Mouse (Mus musculus) myocyte (in vitro differentiated cells): ENCODE results near the gene Zfp820.

Experiments
- MYOG ChIP-seq, 3 experiments: IDR thresholded peaks; one replicate each; pipeline ENCODE4 v1.6.1; 2011; ENCODE audit warnings: control low read depth in 2 of 3, low read depth in 2 of 3, mild to moderate bottlenecking in 2 of 3; ENCODE audit not compliant: insufficient read length in 2 of 3, control insufficient read depth in 1 of 3, insufficient read depth in 1 of 3
- USF1 ChIP-seq: IDR thresholded peaks from one replicate; pipeline ENCODE4 v1.6.1; 2011; ENCODE audit warnings: low read depth, mild to moderate bottlenecking, control low read depth, moderate library complexity

- no peak for TF ChIP-seq USF1
- no peak for TF ChIP-seq MYOG (IDR thresholded peaks at IDR 0.05; ENCODE audit: control insufficient read depth in 1 of 3, insufficient read depth in 1 of 3, insufficient read length in 2 of 3, low read depth in 2 of 3)
Observed at GRCm38 (mm10) chr17:21770336-21770735, 75.2 kb downstream of the Zfp820 start.
